Mouse (Mus musculus): ENCODE measurements around the gene Rnf186.
A peak's percentile ranks its signal among the peaks of the same experiment; 100 is the strongest.

Rnf186 gene

DNA sequence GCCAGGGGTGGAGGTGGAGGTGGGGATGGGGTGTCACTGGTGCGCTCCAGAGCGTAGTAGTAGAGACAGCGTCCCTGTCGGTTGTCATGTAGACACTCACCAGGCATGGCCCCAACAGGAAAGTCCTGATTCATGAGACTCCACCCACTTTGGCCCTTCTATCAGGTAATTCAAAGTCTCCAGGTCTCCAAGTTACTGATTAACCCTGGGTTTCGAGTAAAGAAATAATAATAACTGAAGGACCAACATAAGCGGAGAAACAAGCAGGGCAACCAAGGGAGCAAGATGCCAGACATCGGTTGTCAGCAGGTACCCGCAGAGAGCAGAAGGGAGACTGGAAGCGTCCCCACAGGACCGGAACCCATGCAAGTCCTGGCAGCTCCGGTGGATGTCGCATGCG is at the start of gene Rnf186:
Gene Rnf186, plus strand, starts transcription at position 247 of the 400 bp plus-strand sequence.
- DNase-seq (ENCODE audit: low spot score): no peak

GRCm38 (mm10) chr4:138917282-138917681 is 49.6 kb upstream of the Rnf186 start:
- DNase-seq (ENCODE audit: low spot score): no peak

- DNase-seq (ENCODE audit: low spot score): no peak
These were observed 45.4 kb upstream of the Rnf186 start for GRCm38 (mm10) chr4:138921254-138922130.

GRCm38 (mm10) chr4:138922131-138922459 is 44.8 kb upstream of the Rnf186 start:
- peak; percentile 95 for DNase-seq (ENCODE audit: low spot score)

DNA sequence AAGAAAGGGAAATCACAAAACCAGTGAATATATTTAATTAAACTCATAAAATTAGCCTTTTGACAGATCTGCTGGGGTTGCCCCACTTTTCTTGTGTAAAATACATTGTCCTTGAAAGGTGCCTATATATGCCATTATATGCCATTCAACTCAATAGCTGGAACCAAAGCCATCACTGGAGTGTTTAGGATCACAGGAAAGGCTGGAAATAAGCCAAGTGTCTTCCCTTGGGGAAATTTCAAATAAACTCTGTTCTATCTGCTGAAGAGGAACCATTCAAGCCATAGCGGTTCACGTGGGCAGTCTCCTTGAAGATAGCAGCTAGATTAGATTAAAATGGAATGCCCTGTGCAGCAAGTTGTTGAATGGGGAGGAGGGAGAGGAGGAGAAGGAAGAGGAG is 41.4 kb upstream of the Rnf186 start:
- no peak for DNase-seq (ENCODE audit: low spot score)

DNA sequence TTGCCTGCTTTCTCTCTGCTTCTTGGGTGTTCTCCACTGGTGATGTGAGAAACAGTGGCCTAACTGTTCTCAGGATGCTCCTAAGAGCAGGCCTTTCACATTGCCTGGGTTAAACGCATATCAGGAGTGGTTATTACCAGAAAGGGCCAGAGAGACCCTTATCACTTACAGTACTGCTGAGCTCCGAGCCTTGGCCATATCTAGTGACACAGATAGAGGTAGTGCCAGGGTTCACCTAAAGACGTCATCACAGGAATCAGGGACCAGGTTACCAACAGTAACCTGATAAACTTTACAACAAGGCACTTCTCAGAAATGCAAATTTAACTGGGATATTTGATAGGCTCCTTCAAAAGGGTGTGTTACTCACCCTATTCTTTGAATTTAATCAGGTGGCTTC is 33.0 kb upstream of the Rnf186 start:
- DNase-seq (ENCODE audit: low spot score): no peak

GRCm38 (mm10) chr4:138934456-138935145 is 32.3 kb upstream of the Rnf186 start:
- no peak for DNase-seq (ENCODE audit: low spot score)

DNA sequence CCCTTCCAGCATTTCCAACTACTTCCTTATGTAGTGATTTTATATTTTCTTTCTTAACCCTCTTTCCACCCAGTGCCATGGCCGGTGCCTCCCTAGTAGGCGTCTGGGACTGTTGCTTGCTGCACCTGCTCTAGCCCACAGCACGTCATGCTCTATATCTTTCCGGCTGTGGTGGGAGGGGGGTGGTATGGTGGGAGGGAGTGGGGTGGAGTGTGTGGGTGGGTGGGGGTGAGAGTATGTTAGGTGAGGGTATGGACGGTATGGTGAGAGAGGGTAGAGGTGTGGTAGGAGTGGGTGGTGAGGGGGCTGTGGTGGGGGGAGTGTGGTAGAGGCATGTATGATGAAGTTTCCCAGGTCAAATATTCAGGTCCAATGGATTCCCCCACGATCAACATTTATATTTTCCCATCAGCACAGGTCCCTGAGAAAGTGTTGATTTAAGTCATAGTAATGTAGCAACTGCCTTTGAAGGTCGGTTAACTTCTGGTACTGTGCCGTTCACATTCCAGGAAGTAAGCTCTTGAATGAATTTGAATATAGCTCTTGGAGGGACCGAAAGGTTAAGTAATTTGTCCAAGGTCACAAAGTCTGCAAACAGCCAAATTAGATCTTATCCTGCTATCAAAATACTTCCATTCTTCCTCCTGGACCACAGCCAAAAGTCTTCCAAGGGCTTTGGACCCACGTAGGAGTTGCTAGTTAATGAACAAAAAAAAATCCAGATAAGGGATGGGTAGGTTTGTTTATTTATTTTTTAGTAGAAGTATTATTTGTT is 28.2 kb upstream of the Rnf186 start:
- no peak for DNase-seq (ENCODE audit: low spot score)

GRCm38 (mm10) chr4:138939481-138939880 is 27.4 kb upstream of the Rnf186 start:
- no peak for DNase-seq (ENCODE audit: low spot score)

GRCm38 (mm10) chr4:138941401-138941800 is 25.5 kb upstream of the Rnf186 start:
- peak; percentile 47 for DNase-seq (ENCODE audit: low spot score)

DNA sequence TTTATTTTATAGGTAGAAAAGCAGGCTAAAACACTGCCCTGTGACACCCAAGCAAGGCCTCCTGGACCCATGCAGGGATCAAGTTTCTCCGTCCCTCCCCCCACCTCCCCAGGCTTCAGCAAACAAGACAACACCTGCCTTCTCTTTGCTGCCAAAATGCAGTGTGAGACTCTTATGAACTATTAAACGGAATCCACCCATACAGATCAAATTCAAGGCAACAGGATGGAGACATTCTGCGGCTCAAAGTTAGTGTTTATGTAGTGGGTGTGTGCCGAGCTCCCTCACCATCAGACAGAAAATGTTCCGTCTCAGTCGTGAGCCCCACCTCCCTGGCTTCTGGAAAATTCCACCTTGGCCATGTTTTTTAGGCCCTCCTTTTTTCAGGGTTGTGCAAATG is 24.9 kb upstream of the Rnf186 start:
- DNase-seq (ENCODE audit: low spot score): no peak

GRCm38 (mm10) chr4:138943730-138944129 is 23.2 kb upstream of the Rnf186 start:
- peak; percentile 71 for DNase-seq (ENCODE audit: low spot score)

DNA sequence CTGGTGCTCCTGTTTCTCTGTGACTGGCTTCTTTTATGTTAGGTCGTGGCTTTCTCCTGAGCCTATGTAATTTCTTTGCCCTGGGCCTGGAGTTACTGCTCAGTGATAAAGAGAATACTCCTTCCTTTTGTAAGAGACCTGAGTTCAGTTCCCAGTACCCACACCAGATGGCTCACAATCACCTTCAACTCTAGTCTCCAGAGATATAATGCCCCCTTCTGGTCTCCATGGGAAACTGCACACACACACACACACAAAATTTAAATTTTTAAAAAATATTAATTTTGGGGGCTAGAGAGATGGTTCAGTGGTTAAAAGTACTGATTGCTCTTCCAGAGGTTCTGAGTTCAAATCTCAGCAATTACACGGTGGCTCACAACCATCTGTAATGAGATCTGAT is 18.7 kb upstream of the Rnf186 start:
- DNase-seq (ENCODE audit: low spot score): no peak

DNA sequence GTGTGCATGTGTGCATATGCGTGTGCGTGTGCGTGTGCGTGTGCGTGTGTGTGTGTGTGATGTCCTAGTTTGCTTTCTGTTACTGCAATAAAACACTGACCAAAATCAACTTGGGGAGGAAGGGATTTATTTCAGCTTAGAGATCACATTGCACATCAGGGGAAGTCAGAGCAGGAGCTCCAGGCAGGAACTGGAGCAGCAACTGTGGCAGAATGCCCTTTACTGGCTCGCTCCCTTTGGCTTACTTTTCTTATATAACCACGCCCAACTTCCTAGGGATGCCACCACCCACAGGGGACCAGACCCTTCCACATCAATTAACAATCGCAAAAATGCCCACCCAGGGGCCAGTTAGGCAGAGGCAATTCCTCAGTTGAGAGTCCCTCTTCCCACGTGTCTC is 8.3 kb upstream of the Rnf186 start:
- no peak for DNase-seq (ENCODE audit: low spot score)

DNA sequence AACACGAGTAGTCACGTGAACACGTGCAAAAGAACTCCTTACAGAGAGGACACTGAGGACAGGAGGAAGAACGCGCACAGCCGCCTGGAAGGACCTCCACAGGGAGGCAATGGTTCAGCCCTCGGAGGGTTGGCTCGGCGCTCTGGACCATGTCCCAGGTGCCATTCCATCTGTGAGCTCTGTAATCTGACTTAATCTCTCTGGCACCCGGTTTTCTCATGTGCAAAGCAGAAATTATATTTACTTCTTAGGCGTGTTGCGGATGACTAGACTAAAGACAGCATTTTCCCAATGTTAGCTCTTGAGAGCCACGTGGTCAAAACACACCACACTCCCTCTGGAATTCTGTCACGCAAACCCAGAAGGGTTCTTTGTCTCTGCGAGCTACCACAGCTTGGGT is 7.8 kb upstream of the Rnf186 start:
- no peak for DNase-seq (ENCODE audit: low spot score)

- DNase-seq (ENCODE audit: low spot score): no peak
These were observed 7.0 kb upstream of the Rnf186 start for GRCm38 (mm10) chr4:138959926-138960325.

- no peak for DNase-seq (ENCODE audit: low spot score)
These were observed 4.2 kb upstream of the Rnf186 start for GRCm38 (mm10) chr4:138962719-138963118.

DNA sequence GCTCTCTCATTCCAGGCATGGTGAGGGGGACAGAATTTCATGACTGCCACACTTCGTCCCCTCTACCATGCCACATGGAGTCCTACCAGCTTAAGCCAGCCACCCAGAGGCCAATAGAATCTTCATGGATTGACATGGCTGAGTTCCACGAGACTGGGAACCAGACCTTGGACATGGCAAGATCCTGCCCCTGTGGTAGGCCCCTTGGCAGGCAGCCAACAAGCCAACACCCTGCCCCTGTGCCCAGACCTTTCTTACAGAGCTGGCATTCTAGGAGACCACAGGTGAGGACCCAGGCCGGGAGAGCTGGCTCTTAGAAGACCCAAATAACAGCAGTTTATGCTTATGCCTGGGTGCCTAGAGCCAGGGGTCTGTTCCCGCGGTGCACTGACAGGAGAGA is 1.0 kb upstream of the Rnf186 start:
- no peak for DNase-seq (ENCODE audit: low spot score)

DNA sequence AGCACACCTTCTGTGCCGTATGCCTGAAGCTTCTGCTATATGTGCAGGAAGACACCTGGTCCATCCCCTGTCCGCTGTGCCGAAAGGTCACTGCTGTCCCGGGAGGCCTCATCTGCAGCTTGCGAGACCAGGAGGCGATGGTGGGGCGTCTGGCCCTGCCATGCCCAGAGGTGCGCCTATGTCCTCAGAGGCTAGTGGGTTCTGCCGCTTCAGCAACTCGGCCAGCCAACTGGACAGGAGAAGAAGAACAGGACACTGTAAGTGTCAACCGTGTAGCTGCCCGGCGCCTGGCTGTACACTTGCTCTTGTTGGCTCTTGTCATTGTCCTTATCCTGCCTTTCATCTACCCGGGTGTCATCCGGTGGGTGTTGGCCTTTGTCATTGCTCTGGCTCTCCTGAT is 573 bp downstream of the Rnf186 start:
- DNase-seq (ENCODE audit: low spot score): no peak

- no peak for DNase-seq (ENCODE audit: low spot score)
These were observed 2.1 kb downstream of the Rnf186 start for GRCm38 (mm10) chr4:138968772-138969556.

GRCm38 (mm10) chr4:138969736-138970135 is 2.8 kb downstream of the Rnf186 start:
- DNase-seq (ENCODE audit: low spot score): no peak

DNA sequence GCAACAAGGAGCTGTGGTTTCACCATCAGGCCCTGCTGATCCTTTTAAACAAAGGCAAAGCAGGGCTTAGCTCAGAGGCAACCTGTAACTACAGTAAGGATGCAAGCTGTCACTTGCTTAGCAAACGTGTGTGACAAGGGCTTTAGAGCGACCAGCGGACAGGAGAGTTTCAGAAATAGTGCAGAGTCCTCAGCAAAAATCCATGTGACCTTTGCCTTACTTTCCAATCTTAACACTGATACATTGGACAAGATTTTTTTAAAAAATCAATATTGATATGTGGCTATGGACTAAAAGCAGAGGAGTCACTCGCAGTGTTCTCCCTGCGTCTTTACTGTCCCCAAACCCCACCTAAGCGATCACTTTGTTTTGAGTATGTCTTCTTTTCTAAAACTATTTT is 4.5 kb downstream of the Rnf186 start:
- no peak for DNase-seq (ENCODE audit: low spot score)

Measured in retina, embryonic 14.5 days (tissue).